Mouse (Mus musculus) duodenum, adult 2 months (tissue): ENCODE results near the gene Olfr399. TPM values are rescaled to one million over a fixed set of nuclear protein-coding genes. Genes with fewer than 3 reads are reported as not detected.

Source experiments
- polyA plus RNA-seq: library from polyadenylated mRNA; depleted of rRNA; stranded (reverse); fragments of >200 nt; gene quantifications from 2 replicates; pipeline ENCODE4 v1.2.3, GENCODE M21; 2012; ENCODE audit warnings: low replicate concordance; rRNA removed

Gene Olfr399
- polyA plus RNA-seq, result not detected in 2 replicates

GRCm38 (mm10) chr11:74056451-74056850, at the start of gene Olfr399, which contains the start of gene Olfr139:
TSS of gene Olfr399 (minus strand) at chr11:74056615.
TSS of gene Olfr139 (minus strand) at chr11:74056551.

GRCm38 (mm10) chr11:74069655-74070054, 13.2 kb upstream of the Olfr399 start, which contains the start of gene Zfp616:
TSS of gene Zfp616 (plus strand) at chr11:74069955.

Other genes with a start within 250 kb of the Olfr399 start
- not detected in 2 replicates for gene Olfr392, start 239.6 kb downstream of the Olfr399 start, polyA plus RNA-seq
- gene Olfr393, start 205.2 kb downstream of the Olfr399 start, polyA plus RNA-seq, result not detected in 2 replicates
- gene Olfr394, start 165.8 kb downstream of the Olfr399 start, polyA plus RNA-seq, result not detected in 2 replicates
- gene Olfr395, start 147.3 kb downstream of the Olfr399 start, polyA plus RNA-seq, result not detected in 2 replicates
- gene Olfr23, start 119.9 kb downstream of the Olfr399 start, polyA plus RNA-seq, result not detected in 2 replicates
- gene Olfr397, start 95.8 kb downstream of the Olfr399 start, polyA plus RNA-seq, result not detected in 2 replicates
- gene Olfr398, start 66.2 kb downstream of the Olfr399 start, polyA plus RNA-seq, result not detected in 2 replicates
- gene Olfr139, start 64 bp downstream of the Olfr399 start, polyA plus RNA-seq, result not detected in 2 replicates
- not detected in 2 replicates for gene Zfp616, start 13.3 kb upstream of the Olfr399 start, polyA plus RNA-seq
- not detected in 2 replicates for gene Olfr401, start 57.1 kb upstream of the Olfr399 start, polyA plus RNA-seq
- gene Olfr402, start 96.9 kb upstream of the Olfr399 start, polyA plus RNA-seq, result not detected in 2 replicates
- gene Olfr403, start 129.6 kb upstream of the Olfr399 start, polyA plus RNA-seq, result not detected in 2 replicates
- gene Olfr43, start 154.8 kb upstream of the Olfr399 start, polyA plus RNA-seq, result not detected in 2 replicates
- gene Olfr406, start 203.2 kb upstream of the Olfr399 start, polyA plus RNA-seq, result not detected in 2 replicates
- not detected in 2 replicates for gene Olfr59, start 227.1 kb upstream of the Olfr399 start, polyA plus RNA-seq